Mouse (Mus musculus) CD4-positive, CD25-positive, alpha-beta regulatory T cell, adult 2 months (primary cell): Measurements from ENCODE around the gene Fbln1.

Experiments used
- DNase-seq: peaks from one replicate; pipeline ENCODE4 v3.0.0-alpha.2; 2012; ENCODE audit warnings: low read depth, low spot score

Fbln1 gene

DNA sequence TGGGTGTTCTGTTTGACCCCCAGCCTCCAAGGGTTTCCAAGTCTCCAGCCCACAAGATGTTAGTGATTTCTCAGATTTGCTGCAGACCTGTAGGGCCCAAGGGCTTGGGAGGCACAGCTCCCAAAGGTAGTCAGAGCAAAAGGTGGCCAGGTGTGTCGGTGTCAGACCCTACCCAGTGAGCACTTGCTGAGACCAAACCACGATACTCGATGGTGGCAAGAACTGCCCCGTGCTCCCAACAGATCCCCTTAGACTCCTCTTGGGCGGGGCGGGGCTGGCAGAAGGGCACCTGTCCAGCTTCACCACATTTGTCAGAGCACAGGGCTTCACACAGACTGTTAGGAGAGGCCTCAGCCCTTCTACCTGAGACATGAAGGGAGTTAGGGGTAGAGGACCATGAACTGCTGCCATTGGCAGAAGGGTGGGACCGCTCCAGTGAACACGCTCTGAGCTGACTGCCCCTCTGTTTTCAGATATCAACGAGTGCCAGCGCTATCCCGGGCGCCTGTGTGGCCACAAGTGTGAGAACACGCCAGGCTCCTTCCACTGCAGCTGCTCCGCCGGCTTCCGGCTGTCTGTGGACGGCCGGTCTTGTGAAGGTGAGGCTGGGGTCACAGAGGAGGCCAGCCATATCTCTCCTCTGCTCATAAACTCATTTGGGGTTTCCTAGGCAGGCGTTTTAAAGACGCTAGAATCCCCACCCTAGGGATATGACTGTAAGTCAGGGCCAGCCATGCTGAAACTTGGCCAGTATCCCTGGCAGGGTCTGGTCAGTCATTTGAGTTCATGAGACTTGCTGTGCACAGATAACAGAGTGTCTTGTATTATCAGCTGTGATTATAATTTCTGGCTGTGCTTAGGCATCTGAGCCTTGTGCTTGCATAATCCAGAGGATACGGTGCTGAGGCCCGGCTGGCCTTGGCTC lies 33.3 kb downstream of the Fbln1 start:
- no peak for DNase-seq

DNA sequence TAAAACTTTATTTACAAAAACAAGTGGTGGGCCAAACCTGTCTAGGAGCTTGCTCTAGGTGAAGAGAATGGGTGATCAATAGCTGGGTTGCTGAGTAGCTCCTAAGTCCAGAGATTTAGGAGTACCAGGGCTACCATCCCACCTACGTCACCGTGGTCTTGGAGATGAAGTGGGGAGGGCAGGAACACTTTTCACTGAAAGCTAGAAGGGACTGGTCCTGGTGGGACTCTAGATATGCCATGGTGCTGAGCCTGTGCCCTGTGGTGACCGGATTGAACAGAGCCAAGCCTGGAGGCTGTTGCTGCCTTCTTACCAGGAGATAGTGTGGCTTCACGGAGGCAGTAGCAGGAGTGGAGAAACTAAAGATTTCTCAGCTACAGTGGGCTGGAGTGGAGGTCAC lies 34.3 kb downstream of the Fbln1 start:
- DNase-seq: no peak

DNA sequence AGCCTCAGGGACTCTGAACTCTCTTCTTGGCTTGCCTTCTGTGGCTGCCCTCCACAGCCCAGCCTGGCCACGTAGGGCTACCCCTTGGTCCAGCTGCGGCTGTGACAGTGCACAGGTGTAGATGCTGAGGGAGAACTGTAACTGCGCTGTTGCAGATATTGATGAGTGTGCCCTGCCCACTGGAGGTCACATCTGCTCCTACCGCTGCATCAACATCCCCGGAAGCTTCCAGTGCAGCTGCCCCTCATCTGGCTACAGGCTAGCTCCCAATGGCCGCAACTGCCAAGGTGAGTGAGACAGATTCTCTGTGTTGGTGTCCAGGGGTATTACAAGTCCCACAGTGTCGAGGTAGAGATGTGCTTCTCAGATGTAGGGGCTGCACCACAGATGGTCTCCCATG lies 36.1 kb downstream of the Fbln1 start:
- DNase-seq: no peak

DNA sequence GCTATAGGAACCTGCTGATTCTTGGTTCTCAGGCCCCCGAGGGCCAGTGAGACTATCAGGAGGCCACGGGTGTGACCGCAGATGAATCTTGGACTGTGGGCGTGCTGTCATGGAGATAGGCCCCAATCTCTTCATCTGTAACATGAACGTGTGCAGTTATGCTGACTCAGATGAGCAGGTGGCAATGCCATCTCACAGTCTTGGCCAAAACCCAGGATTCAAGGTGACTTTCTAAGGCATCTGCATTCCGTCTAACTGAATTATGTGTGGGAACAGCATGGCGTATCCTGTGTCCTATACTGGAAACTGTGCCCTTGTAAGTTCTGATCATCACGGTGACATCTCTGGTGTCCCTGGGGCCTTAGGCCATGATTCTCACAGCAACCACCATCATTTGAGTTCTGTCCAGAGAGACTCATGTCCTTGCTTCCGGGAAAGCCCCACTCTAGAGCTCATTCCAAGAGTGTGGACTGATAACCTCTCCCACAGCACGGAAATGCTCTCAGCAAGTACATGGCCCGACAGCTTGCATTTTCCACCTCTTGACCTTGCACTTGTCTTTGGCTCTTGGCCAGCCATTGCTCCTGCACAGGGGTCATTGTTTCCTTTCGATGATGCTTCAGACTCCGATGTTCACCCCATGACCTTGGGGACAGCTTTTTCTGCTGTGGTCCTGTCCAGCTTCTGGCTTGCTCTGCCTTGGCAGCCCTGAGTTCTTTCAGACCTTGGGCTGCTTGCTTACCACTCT lies 38.8 kb downstream of the Fbln1 start:
- DNase-seq: no peak

GRCm38 (mm10) chr15:85245241-85246010 lies 39.7 kb downstream of the Fbln1 start:
- DNase-seq: no peak

DNA sequence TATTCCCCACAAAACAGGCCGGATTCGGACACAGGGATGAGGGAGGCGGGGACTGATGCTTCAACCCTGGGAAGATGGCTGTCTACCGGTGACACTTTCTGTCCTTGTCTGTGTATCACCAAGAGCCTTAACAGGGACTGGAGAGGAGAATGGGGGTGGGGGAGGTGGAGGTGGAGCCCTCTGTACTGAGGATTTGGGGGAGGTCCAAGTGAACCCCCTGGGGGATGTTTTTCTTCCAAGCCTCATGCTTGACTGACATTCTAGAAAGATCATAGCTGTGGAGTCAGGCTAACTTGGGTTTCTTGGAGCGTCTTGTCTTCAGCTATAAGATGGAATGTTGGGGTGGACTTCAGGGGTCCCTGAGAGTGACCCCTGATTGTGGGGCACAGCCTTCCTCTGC lies 40.3 kb downstream of the Fbln1 start:
- DNase-seq: no peak

DNA sequence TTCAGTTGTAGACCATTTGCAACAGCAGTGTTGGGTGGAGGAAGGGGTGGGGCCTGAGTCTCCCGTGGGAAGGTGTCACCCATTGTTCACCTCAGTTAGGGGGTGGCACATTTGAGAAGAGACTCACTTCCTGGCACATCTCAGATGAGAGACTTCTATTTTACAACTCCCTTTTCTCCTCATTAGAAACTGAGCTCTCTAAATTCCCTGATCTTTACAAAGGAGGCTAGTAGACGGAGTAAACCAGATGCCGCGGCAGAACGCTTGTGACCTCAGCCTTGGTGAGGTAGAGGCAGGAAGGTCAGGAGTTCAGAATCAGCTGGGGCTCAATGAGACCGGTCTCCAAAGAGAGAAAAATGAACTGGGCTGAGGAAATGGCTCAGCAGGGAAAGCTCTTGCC lies 41.2 kb downstream of the Fbln1 start:
- no peak for DNase-seq

DNA sequence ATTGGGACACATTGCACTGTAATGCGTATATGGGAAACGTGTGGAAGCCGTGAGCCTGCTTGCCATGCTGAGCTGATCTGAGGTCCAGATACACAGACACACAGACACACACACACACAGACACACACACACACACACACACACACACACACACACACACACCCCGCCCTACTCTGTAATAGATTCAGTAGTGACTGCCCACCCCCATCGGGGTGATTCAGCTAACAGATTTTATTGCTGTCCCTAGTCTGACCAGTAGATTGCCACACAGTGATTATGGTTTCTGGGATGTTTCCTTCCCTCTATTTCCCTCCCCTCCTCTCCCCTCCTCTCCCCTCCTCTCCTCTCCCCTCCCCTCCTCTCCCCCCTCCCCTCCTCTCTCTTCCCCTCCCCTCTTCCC lies 42.6 kb downstream of the Fbln1 start:
- DNase-seq: no peak

DNA sequence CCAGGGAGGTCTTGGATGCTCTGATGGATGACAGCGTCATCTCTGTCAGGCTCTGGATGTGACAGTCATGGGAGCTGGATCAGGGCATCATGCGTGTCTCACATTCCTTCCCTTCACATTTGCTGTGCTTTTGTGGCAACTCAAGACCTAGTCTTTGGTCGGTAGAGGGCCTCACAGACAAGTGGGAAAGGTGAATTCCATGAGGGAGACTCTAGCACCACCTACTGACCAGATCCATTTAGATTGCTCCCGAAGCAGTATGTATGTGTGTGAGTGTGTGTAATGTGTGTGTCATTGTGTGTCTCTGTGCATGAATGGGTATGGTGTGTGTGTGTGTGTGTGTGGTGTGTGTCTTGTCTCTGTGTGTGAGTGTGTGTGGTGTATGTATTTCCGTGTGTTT lies 43.5 kb downstream of the Fbln1 start:
- peak; percentile 30 for DNase-seq

- peak; percentile 55 for DNase-seq
Observed at GRCm38 (mm10) chr15:85250436-85250835, 44.7 kb downstream of the Fbln1 start.

DNA sequence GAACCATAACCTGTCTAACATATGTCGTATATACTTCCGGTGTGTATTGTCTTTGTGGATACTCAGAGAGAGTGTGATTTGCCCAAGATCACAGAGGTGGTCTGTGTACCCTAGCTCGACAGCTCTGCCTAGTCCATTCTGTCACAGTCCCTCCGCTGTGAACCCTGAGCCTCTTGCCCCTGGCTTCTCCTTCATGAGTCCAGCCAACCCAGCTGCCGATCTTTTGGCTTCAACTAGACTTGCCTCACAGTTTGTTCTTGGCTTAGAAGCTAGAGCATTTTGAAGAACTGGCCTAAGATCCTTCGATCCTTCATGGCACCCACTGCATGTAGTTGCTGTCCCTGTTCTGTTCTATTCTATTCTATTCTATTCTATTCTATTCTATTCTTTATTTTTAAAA lies 46.7 kb downstream of the Fbln1 start:
- no peak for DNase-seq

DNA sequence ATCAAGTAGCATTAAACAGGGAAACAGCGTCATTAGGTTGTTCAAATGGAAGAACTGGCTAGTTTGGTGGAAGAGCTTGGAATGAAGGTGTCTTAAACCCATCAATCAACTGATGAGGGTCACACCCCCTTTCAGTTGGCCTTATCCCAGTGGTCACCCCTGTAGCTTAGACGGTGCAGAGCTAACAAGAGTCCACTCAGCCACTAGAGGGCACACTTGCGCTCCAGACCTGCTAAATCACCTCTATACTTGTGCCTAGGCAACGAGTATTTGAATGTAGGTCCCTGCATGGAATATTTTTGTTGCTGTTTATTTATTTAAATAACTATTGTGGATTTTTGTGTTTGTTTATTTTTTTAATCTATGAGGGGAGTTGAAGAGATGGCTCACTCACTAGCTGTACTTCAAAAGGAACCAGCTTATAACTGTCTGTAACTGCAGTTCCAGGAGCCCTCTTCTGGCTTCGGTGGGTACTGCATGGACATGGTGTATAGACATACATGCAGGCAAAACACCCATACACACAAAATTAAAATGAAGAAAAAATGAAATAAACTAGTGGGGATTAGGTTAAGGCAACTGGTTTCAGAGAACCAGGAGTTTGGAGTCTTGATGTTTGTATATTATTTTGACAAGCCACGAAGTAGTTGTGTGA lies 52.2 kb downstream of the Fbln1 start:
- DNase-seq: peak; percentile 81

DNA sequence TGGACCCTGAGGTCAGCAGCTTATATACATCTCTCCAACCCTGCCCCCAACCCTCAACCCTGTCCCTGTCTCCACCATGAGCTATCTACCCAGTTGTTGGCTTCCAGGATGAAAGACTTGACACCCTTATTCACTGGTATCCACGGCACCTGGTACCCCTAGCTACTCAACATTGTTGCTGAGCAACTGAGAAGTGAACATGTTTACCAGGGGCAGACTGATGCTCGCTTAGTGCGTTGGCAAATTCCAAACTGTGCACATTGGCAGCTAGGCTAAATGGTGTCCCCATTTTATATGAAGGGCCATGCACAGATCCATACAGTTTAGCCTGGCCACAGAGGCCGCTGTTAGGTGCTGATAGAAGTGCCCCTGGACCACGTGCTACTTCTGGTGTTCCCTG lies 57.1 kb downstream of the Fbln1 start:
- no peak for DNase-seq

GRCm38 (mm10) chr15:85266729-85267434 lies 61.1 kb downstream of the Fbln1 start:
- DNase-seq: peak; percentile 80

- no peak for DNase-seq
Observed at GRCm38 (mm10) chr15:85267891-85268290, 62.1 kb downstream of the Fbln1 start.

GRCm38 (mm10) chr15:85272988-85273387 lies 67.2 kb downstream of the Fbln1 start:
- no peak for DNase-seq

GRCm38 (mm10) chr15:85277221-85277620 lies 71.5 kb downstream of the Fbln1 start:
- DNase-seq: no peak

GRCm38 (mm10) chr15:85278986-85279385 lies 73.2 kb downstream of the Fbln1 start:
- no peak for DNase-seq

DNA sequence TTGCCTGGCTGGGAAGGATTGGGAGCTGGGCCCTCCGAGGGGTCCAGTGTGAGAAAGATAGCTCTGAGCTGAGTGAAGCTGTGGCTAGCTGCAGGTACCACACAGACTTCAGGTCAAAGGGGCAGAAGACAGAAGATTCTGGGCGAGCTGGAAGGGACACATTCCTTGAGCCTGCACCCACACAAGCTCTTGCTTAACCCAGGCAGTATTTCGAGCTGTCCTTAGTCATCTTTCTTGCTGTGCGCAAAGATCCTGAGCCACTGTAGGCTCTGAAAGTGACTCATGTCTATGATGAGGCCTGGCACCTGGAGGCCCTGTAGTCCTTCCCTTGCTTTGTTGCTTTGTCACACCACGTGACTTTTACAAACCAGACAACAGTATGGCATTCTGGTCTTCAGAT lies 76.3 kb downstream of the Fbln1 start:
- DNase-seq: no peak

DNA sequence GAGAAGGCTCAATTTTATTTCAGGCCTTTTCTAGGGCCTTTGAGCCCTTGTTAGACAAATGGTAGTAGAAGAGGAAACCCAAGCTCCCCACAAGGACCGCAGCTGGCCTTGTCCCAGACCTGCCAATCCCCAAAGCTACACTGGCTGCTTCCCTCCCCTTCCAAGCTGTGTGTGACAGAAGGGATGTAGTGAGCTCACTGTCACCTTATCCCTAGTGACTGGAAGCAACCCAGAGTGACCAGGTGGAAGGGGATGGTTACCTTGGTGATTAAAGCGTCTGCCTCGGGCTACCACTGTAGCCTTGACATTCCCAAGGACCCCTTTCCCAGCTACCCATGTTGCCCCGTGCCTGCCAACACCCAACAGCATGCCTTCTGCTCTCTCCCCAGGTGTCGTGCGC lies 78.9 kb downstream of the Fbln1 start:
- DNase-seq: no peak

GRCm38 (mm10) chr15:85294632-85295031 lies 88.9 kb downstream of the Fbln1 start:
- no peak for DNase-seq
